Mouse (Mus musculus): ENCODE data around the gene Phf21a. TPM values are rescaled to one million over a fixed set of nuclear protein-coding genes. Genes with fewer than 3 reads are reported as not detected.

Phf21a gene
- polyA plus RNA-seq, 1 experiment from 2014 or later: 43.7 TPM

GRCm38 (mm10) chr2:92370821-92371805 is 278.2 kb downstream of the Phf21a start:
- H3K9ac ChIP-seq: peak overlapping the region; percentile 60
- H3K27ac ChIP-seq: no peak overlapping the region; the same call in 1 of the 2 replicates
- no peaks in the 10 kb centered on the region for H3K9me3 ChIP-seq (replicated peaks)
- WGBS: 2% methylated on average over 45 of the region's 45 CpGs
- no peak for ATAC-seq
- H3K4me1 ChIP-seq: peaks cover 58% of the 10 kb centered on the region
- H3K27me3 ChIP-seq: peaks cover 28% of the 10 kb centered on the region
- H3K4me2 ChIP-seq: peak overlapping the region; percentile 61
- H3K36me3 ChIP-seq (ENCODE audit: poor library complexity, severe bottlenecking): 0 out of 2 replicates have a peak, but pooled peaks cover 4% of the 10 kb centered on the region
- H3K4me3 ChIP-seq: peak overlapping the region; percentile 33

GRCm38 (mm10) chr2:92371971-92372690 is 279.2 kb downstream of the Phf21a start:
- Histone ChIP-seq H3K4me3 (no peak overlapping the region), H3K9me3 (replicated peaks) (no peaks in the 10 kb centered on the region), H3K9ac (no peak overlapping the region), H3K4me2 (peak overlapping the region; percentile 61; the same call in 1 of the 2 replicates), H3K4me1 (peaks cover 62% of the 10 kb centered on the region), H3K27me3 (peaks cover 28% of the 10 kb centered on the region), H3K27ac (peak overlapping the region; percentile 63), H3K36me3 (ENCODE audit: poor library complexity, severe bottlenecking) (0 out of 2 replicates have a peak, but pooled peaks cover 2% of the 10 kb centered on the region)
- WGBS: 2% methylated on average over 10 of the region's 10 CpGs
- no peak for ATAC-seq

GRCm38 (mm10) chr2:92372767-92373436 is 280.0 kb downstream of the Phf21a start:
- ATAC-seq: no peak
- peaks cover 28% of the 10 kb centered on the region for H3K27me3 ChIP-seq
- H3K4me3 ChIP-seq: no peak overlapping the region
- H3K9ac ChIP-seq: peak overlapping the region; percentile 21; the same call in 1 of the 2 replicates
- no peaks in the 10 kb centered on the region for H3K9me3 ChIP-seq (replicated peaks)
- H3K4me2 ChIP-seq: peak overlapping the region; percentile 61; the same call in 1 of the 2 replicates
- WGBS: 18% methylated on average over 9 of the region's 9 CpGs
- H3K4me1 ChIP-seq: peaks cover 58% of the 10 kb centered on the region
- H3K36me3 ChIP-seq (ENCODE audit: poor library complexity, severe bottlenecking): peaks cover 9% of the 10 kb centered on the region
- H3K27ac ChIP-seq: peak overlapping the region; percentile 63

- Histone ChIP-seq H3K4me2 (peak overlapping the region; percentile 82), H3K4me3 (no peak overlapping the region), H3K9ac (no peak overlapping the region), H3K9me3 (replicated peaks) (no peaks in the 10 kb centered on the region), H3K27me3 (peaks cover 28% of the 10 kb centered on the region), H3K27ac (peak overlapping the region; percentile 63; the same call in 1 of the 2 replicates), H3K4me1 (peaks cover 58% of the 10 kb centered on the region), H3K36me3 (ENCODE audit: poor library complexity, severe bottlenecking) (peaks cover 14% of the 10 kb centered on the region)
- ATAC-seq: no peak
- 60% methylated on average over 11 of the region's 11 CpGs for WGBS
These were observed 280.5 kb downstream of the Phf21a start for GRCm38 (mm10) chr2:92373437-92373813.

- Histone ChIP-seq H3K4me3 (peak within 1 kb of the TSS; percentile 80), H3K27me3 (peaks cover 25% of the 10 kb centered on the region), H3K9ac (peak within 1 kb of the TSS; percentile 80), H3K36me3 (ENCODE audit: poor library complexity, severe bottlenecking) (peaks cover 25% of the 10 kb centered on the region), H3K4me2 (peak within 1 kb of the TSS; percentile 82), H3K27ac (peak within 1 kb of the TSS; percentile 85), H3K9me3 (replicated peaks) (no peaks in the 10 kb centered on the region), H3K4me1 (peaks cover 58% of the 10 kb centered on the region)
- 2% methylated on average over 16 of the region's 16 CpGs for WGBS
- peak; percentile 41 for ATAC-seq
These were observed 281.6 kb downstream of the Phf21a start, which contains the start of the genes Pex16 and Large2 for GRCm38 (mm10) chr2:92374514-92374913. TSS of gene Pex16 (plus strand) at chr2:92374676. TSS of gene Large2 (minus strand) at chr2:92374869.

GRCm38 (mm10) chr2:92375099-92375623 is 282.2 kb downstream of the Phf21a start:
- WGBS: 1% methylated on average over 29 of the region's 29 CpGs
- Histone ChIP-seq H3K4me2 (peak overlapping the region; percentile 82), H3K9me3 (replicated peaks) (no peaks in the 10 kb centered on the region), H3K9ac (peak overlapping the region; percentile 80), H3K27ac (peak overlapping the region; percentile 85), H3K4me3 (peak overlapping the region; percentile 80), H3K27me3 (peaks cover 18% of the 10 kb centered on the region), H3K36me3 (ENCODE audit: poor library complexity, severe bottlenecking) (peaks cover 32% of the 10 kb centered on the region), H3K4me1 (peaks cover 53% of the 10 kb centered on the region)
- peak; percentile 94 for ATAC-seq

- Histone ChIP-seq H3K9ac (peak overlapping the region; percentile 80), H3K4me3 (peak overlapping the region; percentile 80), H3K27ac (peak overlapping the region; percentile 85; the same call in 1 of the 2 replicates), H3K4me2 (peak overlapping the region; percentile 82), H3K27me3 (peaks cover 12% of the 10 kb centered on the region), H3K9me3 (replicated peaks) (no peaks in the 10 kb centered on the region), H3K36me3 (ENCODE audit: poor library complexity, severe bottlenecking) (peaks cover 38% of the 10 kb centered on the region), H3K4me1 (peaks cover 46% of the 10 kb centered on the region)
- 13% methylated on average over 10 of the region's 10 CpGs for WGBS
- ATAC-seq: no peak
These were observed 282.9 kb downstream of the Phf21a start for GRCm38 (mm10) chr2:92375788-92376187.

- Histone ChIP-seq H3K36me3 (ENCODE audit: poor library complexity, severe bottlenecking) (peaks cover 43% of the 10 kb centered on the region), H3K4me1 (peaks cover 41% of the 10 kb centered on the region), H3K9me3 (replicated peaks) (no peaks in the 10 kb centered on the region), H3K27me3 (peaks cover 7% of the 10 kb centered on the region), H3K4me3 (peak overlapping the region; percentile 80), H3K27ac (no peak overlapping the region), H3K9ac (peak overlapping the region; percentile 80), H3K4me2 (peak overlapping the region; percentile 82)
- 88% methylated on average over 6 of the region's 6 CpGs for WGBS
- no peak for ATAC-seq
These were observed 283.4 kb downstream of the Phf21a start for GRCm38 (mm10) chr2:92376300-92376699.

- peaks cover 53% of the 10 kb centered on the region for H3K36me3 ChIP-seq (ENCODE audit: poor library complexity, severe bottlenecking)
These were observed 284.4 kb downstream of the Phf21a start for GRCm38 (mm10) chr2:92377320-92377719.

GRCm38 (mm10) chr2:92379783-92380494 is 287.0 kb downstream of the Phf21a start:
- Histone ChIP-seq H3K4me1 (peaks cover 11% of the 10 kb centered on the region), H3K4me2 (no peak overlapping the region), H3K27me3 (no peaks in the 10 kb centered on the region), H3K27ac (no peak overlapping the region), H3K36me3 (ENCODE audit: poor library complexity, severe bottlenecking) (peaks cover 80% of the 10 kb centered on the region), H3K9ac (no peak overlapping the region), H3K9me3 (replicated peaks) (no peaks in the 10 kb centered on the region), H3K4me3 (no peak overlapping the region)
- WGBS: 79% methylated on average over 17 of the region's 17 CpGs
- ATAC-seq: no peak

More at GRCm38 (mm10) chr2:92377320-92377719, 284.4 kb downstream of the Phf21a start:
- no peak for ATAC-seq
- Histone ChIP-seq H3K27me3 (no peaks in the 10 kb centered on the region), H3K9me3 (replicated peaks) (no peaks in the 10 kb centered on the region), H3K4me3 (no peak overlapping the region), H3K27ac (no peak overlapping the region), H3K4me1 (peaks cover 31% of the 10 kb centered on the region), H3K4me2 (no peak overlapping the region), H3K9ac (no peak overlapping the region)
- WGBS: 92% methylated on average over 7 of the region's 7 CpGs
